ENCODE assay signal across 8 mouse cellular contexts in genomic region chrX:101486487-101487152, GRCm38 (mm10). TPM values are rescaled to one million over a fixed set of nuclear protein-coding genes. Genes with fewer than 3 reads are reported as not detected.
DNase-seq lines count a peak whose midpoint lies in the region; ATAC-seq lines count a peak whose summit lies in the region.
"Not testable (repeated sequence)": the region's sequence is repeated elsewhere in the genome, so short reads cannot be mapped to it uniquely, and the experiment has no call there.

No protein-coding gene starts in this region.

- H3K9me3 ChIP-seq in limb, embryonic 10.5 days (replicated peaks) = not testable (repeated sequence)

- 30% methylated on average over 10 of the region's 12 CpGs for WGBS in limb, embryonic 10.5 days

- DNase-seq in B cell, adult 2 months = peak; percentile 45 to 54
- peak; percentile 46 to 70 for DNase-seq in adrenal gland, postnatal 36 days
- DNase-seq in embryo, embryonic 11.5 days (ENCODE audit: low read depth, low spot score) = peak; percentile 36
- peak; percentile 9 for DNase-seq in gastrocnemius, postnatal 25 days
- DNase-seq in kidney, adult 9 months = peak; percentile 44
- DNase-seq in limb, embryonic 10.5 days (ENCODE audit: low spot score) = peak; percentile 56
- DNase-seq in spleen, postnatal 10 days (ENCODE audit: low spot score in 2 of 2) = peak; percentile 5 to 50

- H3K27me3 ChIP-seq in limb, embryonic 10.5 days (ENCODE audit: low read depth, poor library complexity, severe bottlenecking) = not testable (repeated sequence)

- 0 out of 2 replicates have a peak, but pooled peaks have one; percentile 47 for ATAC-seq in monocyte, adult 5-6 weeks (replicated peaks; ENCODE audit: insufficient number of reproducible peaks, low FRiP score, low TSS enrichment, poor library complexity, severe bottlenecking)

- not testable (repeated sequence) for H3K4me1 ChIP-seq in limb, embryonic 10.5 days

- not testable (repeated sequence) for H3K27ac ChIP-seq in limb, embryonic 10.5 days

- H3K36me3 ChIP-seq in limb, embryonic 10.5 days = peaks cover 20% of the 10 kb centered on the region

- not testable (repeated sequence) for H3K4me3 ChIP-seq in limb, embryonic 10.5 days

RNA-seq across cellular contexts. Expression of gene Itgb1bp2, which starts 37.7 kb away (rescaled TPM):
- under 1 TPM; 0.63 to 0.66 TPM for total RNA-seq in adrenal gland, postnatal 36 days (2021)
- total RNA-seq in gastrocnemius, postnatal 25 days (2021) = 100 to 1,000 TPM; 228 to 250 TPM
- 2.2 and 2.9 TPM in 2 replicates for polyA plus RNA-seq in limb, embryonic 10.5 days (2016; fragmentation: Nextera tagmentation; extraction: Ambion mirVana)
- total RNA-seq in monocyte, adult 5-6 weeks (2017) = 0.64 to 2.6 TPM in 2 of 3 replicates, not detected in the other

RNA-seq across cellular contexts. Expression of gene Taf1, which starts 45.9 kb away (rescaled TPM):
- total RNA-seq in adrenal gland, postnatal 36 days (2021) = 10 to 100 TPM; 33.1 to 48.1 TPM
- total RNA-seq in gastrocnemius, postnatal 25 days (2021) = 1 to 10 TPM; 6.0 to 8.5 TPM
- polyA plus RNA-seq in limb, embryonic 10.5 days (2016; fragmentation: Nextera tagmentation; extraction: Ambion mirVana) = 20.0 and 23.8 TPM in 2 replicates
- 55.4 to 102 TPM (median 69.7 TPM) in 3 replicates for total RNA-seq in monocyte, adult 5-6 weeks (2017)

RNA-seq across cellular contexts. Expression of gene Nono, which starts 57.5 kb away (rescaled TPM):
- total RNA-seq in adrenal gland, postnatal 36 days (2021) = 100 to 1,000 TPM; 185 to 193 TPM
- 10 to 100 TPM; 40.4 to 46.1 TPM for total RNA-seq in gastrocnemius, postnatal 25 days (2021)
- polyA plus RNA-seq in limb, embryonic 10.5 days (2016; fragmentation: Nextera tagmentation; extraction: Ambion mirVana) = 627 and 644 TPM in 2 replicates
- 308 to 348 TPM (median 324 TPM) in 3 replicates for total RNA-seq in monocyte, adult 5-6 weeks (2017)

Comparison
In these comparisons a context has a peak if more than half of its experiments do, and no peak if none do; other contexts are left out.
1. RNA of gene Itgb1bp2, which starts 37.7 kb away (total RNA-seq): 228 to 250 TPM in gastrocnemius, postnatal 25 days; 0.63 to 0.66 TPM in adrenal gland, postnatal 36 days and 0.64 to 2.6 TPM in monocyte, adult 5-6 weeks; every median in the first group is over 10 times any median in the second.
2. Peak in every context shown above with its lines, with median percentiles within 50 percentile points of each other: DNase-seq.